Mouse (Mus musculus) liver, embryonic 13.5 days (tissue): ENCODE results near the gene Slfn9. TPM values are rescaled to one million over a fixed set of nuclear protein-coding genes. Genes with fewer than 3 reads are reported as not detected.
A peak's percentile ranks its signal among the peaks of the same experiment; 100 is the strongest.
"Not testable (repeated sequence)": the region's sequence is repeated elsewhere in the genome, so short reads cannot be mapped to it uniquely, and the experiment has no call there.

Experiments
- ATAC-seq: fragments of 200-750 bp; cut with Nextera tagmentation; 2 replicates; pipeline ENCODE4 v1.8.0; 2017; ENCODE audit warnings: low read depth, mild to moderate bottlenecking, moderate number of reproducible peaks, moderate library complexity
- DNase-seq: peaks from one replicate; pipeline ENCODE4 v3.0.0; 2022
- H3K27ac ChIP-seq: fragments of 300-500 bp; sonication (generic); 2 replicates; pipeline ENCODE4 v1.5.1; 2015; ENCODE audit warnings: moderate library complexity, mild to moderate bottlenecking, inconsistent platforms
- H3K27me3 ChIP-seq: fragments of 300-500 bp; sonication (generic); 2 replicates; pipeline ENCODE4 v1.6.1; 2015; ENCODE audit warnings: mild to moderate bottlenecking, inconsistent platforms
- H3K36me3 ChIP-seq: fragments of 300-500 bp; sonication (generic); 2 replicates; pipeline ENCODE4 v1.6.1; 2015; ENCODE audit warnings: mild to moderate bottlenecking, inconsistent platforms
- H3K4me1 ChIP-seq: fragments of 300-500 bp; sonication (generic); replicated peaks from 2 replicates; pipeline ENCODE4 v1.6.1; 2015; ENCODE audit warnings: inconsistent platforms
- H3K4me2 ChIP-seq: fragments of 300-500 bp; sonication (generic); 2 replicates; pipeline ENCODE4 v1.6.1; 2015; ENCODE audit warnings: inconsistent platforms, mild to moderate bottlenecking, moderate library complexity
- H3K4me3 ChIP-seq: fragments of 300-500 bp; sonication (generic); replicated peaks from 2 replicates; pipeline ENCODE4 v1.5.1; 2015; ENCODE audit warnings: mild to moderate bottlenecking, inconsistent platforms
- H3K9ac ChIP-seq: fragments of 300-500 bp; sonication (generic); 2 replicates; pipeline ENCODE4 v1.6.1; 2015; ENCODE audit warnings: mild to moderate bottlenecking, inconsistent platforms
- H3K9me3 ChIP-seq: fragments of 300-500 bp; sonication (generic); replicated peaks from 2 replicates; pipeline ENCODE4 v1.6.1; 2016; ENCODE audit warnings: inconsistent platforms
- WGBS: fragments of 180-500 bp; shearing (Covaris S2); methylation state at CpG from one replicate; pipeline ENCODE4 v1.1.7; 2015; ENCODE audit not compliant: insufficient replicate concordance; 5-methylcytosine and 5-hydroxymethylcytosine counted together
- polyA plus RNA-seq: library from polyadenylated mRNA; unstranded; fragments of >200 nt; fragmentation: Nextera tagmentation; extraction: Ambion mirVana; gene quantifications from 2 replicates; pipeline ENCODE4 v1.2.1, GENCODE M21; 2015

The Slfn9 gene
- polyA plus RNA-seq: 5.5 and 8.3 TPM in 2 replicates

GRCm38 (mm10) chr11:82991469-82992166, at the start of gene Slfn9:
Gene Slfn9 (minus strand): TSS chr11:82991830.
- 7% methylated on average over 14 of the region's 14 CpGs for WGBS
- peaks cover 20% of the 10 kb centered on the region for H3K4me1 ChIP-seq
- DNase-seq (no peak), ATAC-seq (peak; percentile 51; the same call in 1 of the 2 replicates)
- H3K27me3 ChIP-seq: no peaks in the 10 kb centered on the region
- peak within 1 kb of the TSS; percentile 63 for H3K4me3 ChIP-seq
- 0 out of 2 replicates have a peak within 1 kb of the TSS, but pooled peaks have one; percentile 34 for H3K27ac ChIP-seq
- H3K9me3 ChIP-seq: no peaks in the 10 kb centered on the region
- peaks cover 11% of the 10 kb centered on the region; the same call in 1 of the 2 replicates for H3K36me3 ChIP-seq
- H3K4me2 ChIP-seq: peak within 1 kb of the TSS; percentile 72
- peak within 1 kb of the TSS; percentile 63 for H3K9ac ChIP-seq

GRCm38 (mm10) chr11:83041000-83041399, 49.4 kb upstream of the Slfn9 start:
- no peak for DNase-seq
- H3K27ac ChIP-seq: no peak overlapping the region

GRCm38 (mm10) chr11:83040325-83040724, 48.7 kb upstream of the Slfn9 start:
- DNase-seq: no peak
- H3K27ac ChIP-seq: no peak overlapping the region
- no peaks in the 10 kb centered on the region for H3K27me3 ChIP-seq
- H3K4me2 ChIP-seq: peak overlapping the region; percentile 50
- no peaks in the 10 kb centered on the region for H3K36me3 ChIP-seq
- no peak for ATAC-seq
- H3K4me3 ChIP-seq: peak overlapping the region; percentile 25; the same call in 1 of the 2 replicates
- no peak overlapping the region for H3K9ac ChIP-seq
- H3K4me1 ChIP-seq: no peaks in the 10 kb centered on the region
- 11% methylated on average over 1 of the region's 1 CpGs for WGBS
- no peaks in the 10 kb centered on the region for H3K9me3 ChIP-seq

More at GRCm38 (mm10) chr11:83041000-83041399, 49.4 kb upstream of the Slfn9 start:
- Histone ChIP-seq H3K4me3 (no peak overlapping the region), H3K27me3 (no peaks in the 10 kb centered on the region), H3K4me2 (no peak overlapping the region), H3K4me1 (no peaks in the 10 kb centered on the region), H3K9me3 (no peaks in the 10 kb centered on the region), H3K9ac (no peak overlapping the region), H3K36me3 (no peaks in the 10 kb centered on the region)
- no peak for ATAC-seq

GRCm38 (mm10) chr11:83039796-83040195, 48.2 kb upstream of the Slfn9 start:
- H3K4me3 ChIP-seq: peak overlapping the region; percentile 25; the same call in 1 of the 2 replicates
- 11% methylated on average over 19 of the region's 19 CpGs for WGBS
- no peak for DNase-seq

GRCm38 (mm10) chr11:83039156-83039555, 47.5 kb upstream of the Slfn9 start:
- Histone ChIP-seq H3K4me2 (no peak overlapping the region), H3K27me3 (no peaks in the 10 kb centered on the region), H3K4me1 (no peaks in the 10 kb centered on the region), H3K9me3 (no peaks in the 10 kb centered on the region), H3K4me3 (no peak overlapping the region), H3K36me3 (no peaks in the 10 kb centered on the region), H3K27ac (no peak overlapping the region), H3K9ac (no peak overlapping the region)
- no peak for ATAC-seq
- no peak for DNase-seq
- WGBS: 42% methylated on average over 1 of the region's 1 CpGs

More at GRCm38 (mm10) chr11:83039796-83040195, 48.2 kb upstream of the Slfn9 start:
- H3K27me3 ChIP-seq: no peaks in the 10 kb centered on the region
- H3K9ac ChIP-seq: no peak overlapping the region
- no peak for ATAC-seq
- H3K27ac ChIP-seq: no peak overlapping the region
- H3K4me1 ChIP-seq: no peaks in the 10 kb centered on the region
- H3K36me3 ChIP-seq: no peaks in the 10 kb centered on the region
- no peaks in the 10 kb centered on the region for H3K9me3 ChIP-seq
- peak overlapping the region; percentile 50 for H3K4me2 ChIP-seq

- not testable (repeated sequence) for DNase-seq, H3K9ac ChIP-seq, ATAC-seq, H3K27me3 ChIP-seq, H3K27ac ChIP-seq, H3K9me3 ChIP-seq, H3K4me3 ChIP-seq, H3K4me1 ChIP-seq, H3K4me2 ChIP-seq, H3K36me3 ChIP-seq
- 62% methylated on average over 3 of the region's 3 CpGs for WGBS
Measured at GRCm38 (mm10) chr11:83038686-83039085, 47.1 kb upstream of the Slfn9 start.

- H3K27ac ChIP-seq: 0 out of 2 replicates have a peak within 1 kb of the TSS, but pooled peaks have one; percentile 43
Measured at GRCm38 (mm10) chr11:83020621-83021020, 29.0 kb upstream of the Slfn9 start, which contains the start of gene Slfn8. Gene Slfn8 (minus strand): TSS chr11:83020810.

GRCm38 (mm10) chr11:83019561-83020519, 28.2 kb upstream of the Slfn9 start:
- H3K4me2 ChIP-seq: 0 out of 2 replicates have a peak overlapping the region, but pooled peaks have one; percentile 8
- not testable (repeated sequence) for H3K4me1 ChIP-seq, H3K9me3 ChIP-seq, H3K9ac ChIP-seq, H3K36me3 ChIP-seq, H3K27me3 ChIP-seq, H3K4me3 ChIP-seq, DNase-seq, ATAC-seq
- WGBS: 64% methylated on average over 18 of the region's 18 CpGs
- 0 out of 2 replicates have a peak overlapping the region, but pooled peaks have one; percentile 43 for H3K27ac ChIP-seq

More at GRCm38 (mm10) chr11:83020621-83021020, 29.0 kb upstream of the Slfn9 start, which contains the start of gene Slfn8:
- H3K36me3 ChIP-seq: no peaks in the 10 kb centered on the region
- H3K9ac ChIP-seq: no peak within 1 kb of the TSS
- H3K27me3 ChIP-seq: no peaks in the 10 kb centered on the region
- no peak within 1 kb of the TSS for H3K4me3 ChIP-seq
- no peak for DNase-seq
- 0 out of 2 replicates have a peak within 1 kb of the TSS, but pooled peaks have one; percentile 8 for H3K4me2 ChIP-seq
- H3K9me3 ChIP-seq: no peaks in the 10 kb centered on the region
- no peaks in the 10 kb centered on the region for H3K4me1 ChIP-seq
- WGBS: 42% methylated on average over 5 of the region's 5 CpGs
- no peak for ATAC-seq

GRCm38 (mm10) chr11:83016093-83016492, 24.5 kb upstream of the Slfn9 start:
- no peaks in the 10 kb centered on the region for H3K36me3 ChIP-seq
- H3K4me1 ChIP-seq: no peaks in the 10 kb centered on the region
- ATAC-seq (no peak), DNase-seq (no peak)
- H3K4me3 ChIP-seq: no peak overlapping the region
- H3K9ac ChIP-seq: no peak overlapping the region
- no peaks in the 10 kb centered on the region for H3K9me3 ChIP-seq
- H3K4me2 ChIP-seq: no peak overlapping the region
- no peaks in the 10 kb centered on the region for H3K27me3 ChIP-seq
- no peak overlapping the region for H3K27ac ChIP-seq

GRCm38 (mm10) chr11:83013356-83013755, 21.7 kb upstream of the Slfn9 start:
- H3K36me3 ChIP-seq: no peaks in the 10 kb centered on the region
- H3K4me1 ChIP-seq: no peaks in the 10 kb centered on the region
- no peaks in the 10 kb centered on the region for H3K27me3 ChIP-seq
- 63% methylated on average over 1 of the region's 1 CpGs for WGBS
- H3K9ac ChIP-seq: no peak overlapping the region
- H3K4me3 ChIP-seq: no peak overlapping the region
- DNase-seq (no peak), ATAC-seq (no peak)
- no peaks in the 10 kb centered on the region for H3K9me3 ChIP-seq
- no peak overlapping the region for H3K4me2 ChIP-seq
- H3K27ac ChIP-seq: no peak overlapping the region
